Mouse (Mus musculus): ENCODE measurements around the gene Cacna1d.

Gene Cacna1d

GRCm38 (mm10) chr14:30147774-30148173 lies 343.5 kb downstream of the Cacna1d start:
- DNase-seq: no peak

GRCm38 (mm10) chr14:30138379-30138964 lies 352.8 kb downstream of the Cacna1d start:
- no peak for DNase-seq

GRCm38 (mm10) chr14:30137961-30138360 lies 353.3 kb downstream of the Cacna1d start:
- no peak for DNase-seq

- DNase-seq: peak; percentile 88
Measured at GRCm38 (mm10) chr14:30136965-30137364, 354.3 kb downstream of the Cacna1d start.

DNA sequence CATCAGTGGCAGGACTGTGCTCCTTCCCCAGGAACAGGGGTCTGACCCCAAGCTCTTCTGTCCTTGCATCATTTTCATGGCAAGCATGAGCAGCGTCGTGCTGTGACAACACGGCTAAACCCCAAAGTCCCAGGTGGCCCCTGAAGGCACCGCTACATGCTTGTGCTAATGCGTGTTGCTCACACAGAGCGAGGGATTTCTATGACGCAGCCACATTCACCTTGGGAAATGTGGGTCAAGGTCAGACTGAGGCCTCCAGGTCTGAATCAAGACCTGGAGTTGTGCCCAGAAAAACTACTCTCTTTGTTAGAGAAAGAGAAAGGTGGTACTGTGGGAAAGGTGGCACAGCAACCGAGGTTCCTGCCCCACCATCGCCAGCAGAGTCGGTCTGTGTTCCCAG lies 355.9 kb downstream of the Cacna1d start:
- DNase-seq: no peak

DNA sequence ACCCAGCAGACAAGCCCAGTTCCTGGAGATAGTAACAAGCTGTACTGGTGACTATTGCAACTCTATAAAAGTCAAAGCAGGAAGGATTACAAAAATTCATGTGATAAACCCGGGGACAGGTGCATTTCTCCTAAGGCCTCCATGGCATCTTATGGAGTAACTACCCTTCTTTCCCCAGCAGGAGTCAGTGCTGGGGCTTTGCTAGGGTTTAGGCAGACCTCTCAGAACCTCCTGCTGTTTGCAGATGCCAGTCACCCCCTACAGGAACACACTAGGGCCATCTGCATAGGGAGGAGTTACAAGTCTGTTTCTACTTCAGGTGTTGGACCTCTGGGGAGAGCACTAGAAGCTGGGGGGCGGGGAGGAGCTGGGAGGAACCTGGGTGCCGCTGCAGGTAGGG lies 357.6 kb downstream of the Cacna1d start:
- DNase-seq: no peak

GRCm38 (mm10) chr14:30131256-30131655 lies 360.0 kb downstream of the Cacna1d start:
- DNase-seq: no peak

GRCm38 (mm10) chr14:30130092-30130491 lies 361.2 kb downstream of the Cacna1d start:
- no peak for DNase-seq

DNA sequence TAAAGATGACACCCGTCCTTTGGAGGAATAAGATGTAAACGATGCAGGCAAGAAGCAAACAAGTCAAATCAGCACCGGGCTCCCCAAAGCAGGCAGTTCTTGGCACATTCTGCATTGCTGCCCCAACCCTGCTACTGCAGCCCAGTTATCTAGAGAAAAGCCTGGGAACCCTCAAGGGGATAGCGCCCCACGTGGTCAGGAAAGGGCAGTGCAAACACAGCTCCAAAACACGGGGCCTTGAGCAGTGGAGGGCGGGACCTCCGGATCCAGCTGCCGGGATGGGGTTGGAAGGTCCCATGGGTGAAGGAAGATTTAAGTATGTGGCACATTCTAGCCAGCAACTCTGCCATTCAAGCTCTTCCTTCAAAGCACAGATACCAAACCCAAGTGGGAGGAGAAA lies 361.9 kb downstream of the Cacna1d start:
- peak; percentile 45 for DNase-seq

DNA sequence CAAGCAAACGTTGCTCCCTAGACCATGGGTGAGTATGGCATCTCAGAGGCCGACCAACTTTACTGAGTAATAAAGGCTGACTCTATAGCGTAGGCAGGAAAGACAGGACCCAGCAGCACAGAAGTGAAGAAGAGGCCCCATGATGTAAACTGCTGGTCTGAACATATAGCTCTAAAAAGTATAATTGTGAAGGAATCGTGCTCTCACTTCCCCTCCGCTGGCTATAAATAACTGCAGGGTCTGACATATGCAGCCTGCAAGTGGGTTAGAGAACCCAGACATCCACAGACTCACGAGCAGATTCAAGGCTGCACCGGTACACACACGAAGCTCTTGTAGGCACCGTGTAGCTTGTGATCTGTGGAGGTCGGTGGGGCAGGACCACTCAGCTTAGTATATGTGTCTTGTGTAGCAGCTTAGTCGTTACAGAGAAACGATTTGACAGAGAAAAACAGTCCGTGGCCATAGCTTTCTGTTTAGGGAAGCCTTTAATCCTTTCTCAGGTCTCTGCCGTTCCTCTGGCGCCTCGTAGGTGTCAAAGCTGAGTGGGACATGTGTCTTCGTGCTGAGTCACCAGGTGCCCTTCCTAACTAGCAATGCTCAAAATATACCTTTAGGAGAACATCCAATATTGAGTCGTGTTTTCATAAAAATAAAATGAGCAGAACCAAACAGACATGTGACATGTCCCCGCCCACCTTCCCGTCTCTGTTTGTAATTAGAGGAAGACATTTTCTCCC lies 366.1 kb downstream of the Cacna1d start:
- no peak for DNase-seq

DNA sequence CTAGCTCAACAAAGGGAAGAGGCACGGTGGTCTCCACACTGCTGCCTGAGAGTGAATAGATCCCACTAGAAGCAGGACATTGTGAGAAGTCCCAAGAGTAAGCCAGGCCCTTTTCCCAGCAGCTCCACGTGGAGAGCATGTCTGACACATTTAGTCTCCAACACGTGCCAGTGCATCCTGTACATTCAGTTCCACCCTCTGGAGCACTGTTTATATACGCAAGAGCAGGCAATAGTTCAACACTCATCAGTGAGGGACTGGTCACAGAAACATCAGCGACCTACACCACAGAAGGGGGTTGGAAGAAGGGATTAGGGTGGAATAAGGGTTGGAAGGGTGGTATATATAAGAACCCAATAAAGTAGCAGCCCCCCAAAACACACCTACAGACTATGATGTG lies 371.2 kb downstream of the Cacna1d start:
- no peak for DNase-seq

DNA sequence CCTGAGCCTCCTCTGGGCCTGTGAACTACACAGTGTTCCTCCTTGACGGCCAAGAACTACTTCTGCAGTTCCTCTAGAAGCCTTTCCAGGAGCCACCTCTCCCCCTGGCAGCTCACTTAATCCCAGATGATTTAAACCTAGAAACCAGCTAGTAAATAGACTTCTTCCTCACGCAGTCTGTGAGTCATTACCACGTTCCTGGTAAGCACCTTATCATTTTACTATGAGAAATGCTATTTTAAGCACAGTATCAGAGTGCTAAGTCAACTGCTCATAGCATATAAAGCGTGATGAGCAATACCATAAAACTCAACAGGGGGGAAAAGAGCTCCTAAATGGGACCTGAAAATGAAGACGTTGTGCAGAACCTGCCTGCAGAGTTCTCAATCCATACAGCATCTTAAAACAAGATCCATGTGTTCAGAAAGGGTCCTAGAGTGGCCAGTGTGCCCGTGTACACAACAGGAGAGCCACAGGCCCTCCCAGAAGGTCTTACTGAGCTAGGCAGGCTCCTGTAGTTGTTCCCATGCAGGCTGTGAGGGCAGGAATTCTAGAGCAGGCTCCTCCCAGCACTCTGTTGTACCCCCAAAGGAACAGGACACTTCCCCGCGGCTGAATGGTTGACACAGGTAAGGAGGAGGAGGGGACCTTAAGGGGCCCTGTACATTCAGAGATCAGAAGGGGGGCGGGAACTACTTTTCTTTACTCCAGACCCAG lies 377.7 kb downstream of the Cacna1d start:
- DNase-seq: no peak

GRCm38 (mm10) chr14:30109079-30109478 lies 382.2 kb downstream of the Cacna1d start:
- peak; percentile 39 for DNase-seq

DNA sequence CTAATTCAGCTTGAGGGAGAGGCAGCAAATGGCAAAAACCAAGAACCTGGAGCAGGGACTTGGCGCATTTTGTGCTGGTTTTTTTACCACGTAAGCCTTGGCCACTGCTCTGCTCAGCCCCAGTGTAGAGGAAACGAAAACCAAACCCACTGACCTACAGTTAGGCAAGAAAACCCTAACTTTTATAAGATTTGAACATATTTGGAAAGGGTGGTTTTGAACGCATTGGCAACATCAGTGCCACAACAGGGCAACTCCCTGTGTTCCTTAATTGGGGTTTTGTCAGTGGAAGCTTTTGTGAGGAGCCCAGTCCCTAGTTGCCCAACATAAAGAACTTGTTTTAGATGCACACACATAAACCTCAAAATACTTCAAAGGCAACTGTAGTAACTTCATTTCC lies 384.7 kb downstream of the Cacna1d start:
- no peak for DNase-seq

- no peak for DNase-seq
Measured at GRCm38 (mm10) chr14:30105551-30105950, 385.7 kb downstream of the Cacna1d start.

DNA sequence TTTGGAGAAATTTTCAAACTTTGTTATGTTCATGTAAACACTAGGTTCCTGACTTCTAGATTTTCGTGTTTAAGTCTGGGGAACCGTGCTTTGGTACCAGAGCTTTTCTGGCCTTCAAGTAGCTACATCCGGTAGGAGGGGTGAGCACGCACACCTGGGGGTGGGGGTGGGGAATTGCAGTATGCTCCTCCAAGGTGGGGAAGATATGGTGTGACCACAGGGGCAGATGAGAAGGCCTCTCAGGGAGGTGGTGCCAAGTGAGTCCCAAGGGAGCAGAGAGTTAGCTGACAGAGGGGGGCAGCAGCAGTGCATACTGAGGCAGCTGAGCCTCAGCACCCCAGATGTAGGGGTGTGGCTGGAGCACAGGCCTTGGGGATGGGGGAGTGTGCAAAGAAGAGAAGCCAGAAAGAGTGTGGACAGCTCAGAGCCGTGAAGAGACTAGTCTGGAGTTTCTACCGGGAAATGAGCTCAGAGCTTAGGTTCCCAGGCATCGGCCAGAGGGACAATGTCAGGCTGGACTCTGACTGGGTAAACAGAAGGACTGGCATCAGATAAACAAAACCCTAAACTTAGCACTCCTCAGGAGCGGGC lies 387.2 kb downstream of the Cacna1d start:
- DNase-seq: no peak

DNA sequence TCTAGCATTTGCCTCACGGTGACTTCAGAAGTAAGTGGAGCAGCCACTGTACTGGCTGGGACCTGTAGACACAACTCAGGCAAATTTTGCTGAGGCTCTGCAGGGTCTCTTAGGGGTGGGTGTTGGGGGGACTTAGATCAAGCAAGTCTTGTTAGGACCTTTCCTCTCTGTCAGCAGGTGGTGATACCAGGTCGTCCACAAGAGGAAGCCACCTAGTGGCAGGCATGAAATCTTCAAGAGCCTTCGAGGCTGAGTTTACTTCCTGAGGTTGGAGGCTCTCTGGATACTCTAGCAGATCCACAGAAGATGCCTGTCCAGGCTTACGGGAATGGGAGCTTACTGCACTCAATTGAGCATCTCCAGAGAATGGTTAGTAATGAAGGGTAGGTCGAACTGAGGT lies 394.0 kb downstream of the Cacna1d start:
- peak; percentile 42 for DNase-seq

- no peak for DNase-seq
Measured at GRCm38 (mm10) chr14:30092426-30092825, 398.8 kb downstream of the Cacna1d start.

GRCm38 (mm10) chr14:30092021-30092420 lies 399.2 kb downstream of the Cacna1d start:
- DNase-seq: no peak

- no peak for DNase-seq
Measured at GRCm38 (mm10) chr14:30079729-30080128, 411.5 kb downstream of the Cacna1d start.

GRCm38 (mm10) chr14:30078115-30078808 lies 413.0 kb downstream of the Cacna1d start:
- DNase-seq: peak; percentile 26

- DNase-seq: no peak
Measured at GRCm38 (mm10) chr14:30075268-30075887, 415.9 kb downstream of the Cacna1d start.

DNA sequence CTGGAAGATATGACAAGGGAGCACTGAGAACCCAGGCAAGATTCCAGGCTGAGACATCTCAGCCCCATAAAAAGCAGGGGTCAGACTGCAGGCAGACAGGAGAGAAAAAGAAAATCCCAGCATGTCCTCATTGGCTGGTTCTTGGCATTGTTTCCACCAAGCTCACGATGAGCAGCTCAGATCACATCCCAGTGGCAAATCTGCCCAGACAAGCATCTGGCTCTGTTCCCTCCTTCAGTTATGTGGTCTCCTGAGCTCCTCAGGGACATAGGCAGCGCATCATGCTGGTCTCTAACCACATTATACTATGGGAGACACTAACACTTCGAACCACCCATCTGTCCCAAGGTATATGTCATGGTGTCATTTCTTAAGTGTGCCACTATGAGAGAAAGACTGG lies 422.7 kb downstream of the Cacna1d start:
- no peak for DNase-seq

Measured in kidney, postnatal 10 days (tissue).